Mouse (Mus musculus): ENCODE data around the gene Mynn.
"Not testable (repeated sequence)": the region's sequence is repeated elsewhere in the genome, so short reads cannot be mapped to it uniquely, and the experiment has no call there.

The Mynn gene

DNA sequence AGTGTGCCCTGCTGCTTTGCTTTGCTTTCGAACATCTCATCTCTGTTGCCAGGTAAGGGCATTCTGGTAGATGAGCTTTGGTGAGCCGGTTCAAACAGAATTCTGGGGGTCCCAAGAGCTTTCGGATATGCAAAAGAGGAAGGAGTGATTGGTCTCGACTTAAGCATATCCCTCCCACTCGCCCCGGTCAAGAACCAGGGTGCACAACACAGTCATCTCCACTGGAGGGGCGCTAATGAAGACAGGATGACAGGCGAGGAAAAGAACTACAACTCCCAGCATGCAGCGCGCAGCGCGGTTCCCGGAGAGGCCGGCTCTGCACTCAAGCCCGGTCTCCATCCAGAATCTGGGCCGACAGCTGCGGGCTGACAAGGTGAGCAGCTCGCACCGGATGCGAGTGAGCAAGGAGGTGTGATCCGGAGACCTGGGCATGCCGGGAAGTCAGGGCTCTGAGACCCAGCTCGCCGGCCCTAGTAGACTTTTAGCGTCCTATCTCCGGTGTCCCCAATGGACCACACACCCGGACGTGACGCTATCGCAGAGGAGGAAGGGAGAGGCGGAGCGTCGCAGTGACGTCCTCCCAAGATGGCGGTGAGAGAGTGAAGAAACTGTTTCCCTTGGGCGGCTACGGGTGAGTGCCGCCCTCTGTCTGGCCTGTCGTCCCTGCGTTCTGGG is at the start of gene Mynn:
TSS of gene Mynn (plus strand) at position 1 of the 675 bp plus-strand sequence.
- peak; percentile 97 for DNase-seq

DNA sequence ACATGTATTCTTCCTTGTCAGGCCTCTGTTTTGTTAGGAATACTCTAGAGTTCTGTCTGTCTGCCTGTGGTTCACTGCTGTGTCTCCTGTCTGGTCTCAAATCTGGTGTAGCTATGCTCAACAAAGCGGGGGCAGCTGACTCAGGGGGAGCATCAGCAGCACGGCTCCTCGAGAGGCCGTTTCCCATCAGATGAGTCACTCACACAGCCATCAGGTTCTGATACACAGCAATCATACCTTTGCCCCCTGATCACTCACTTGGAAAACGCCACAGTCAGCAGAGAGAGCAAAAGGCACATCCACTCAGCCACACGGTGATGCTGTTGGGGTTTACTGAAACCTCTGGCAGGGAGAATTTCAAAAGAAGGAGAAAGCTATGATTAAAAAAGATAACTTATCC is 48.1 kb upstream of the Mynn start:
- DNase-seq = peak; percentile 36 to 55

DNA sequence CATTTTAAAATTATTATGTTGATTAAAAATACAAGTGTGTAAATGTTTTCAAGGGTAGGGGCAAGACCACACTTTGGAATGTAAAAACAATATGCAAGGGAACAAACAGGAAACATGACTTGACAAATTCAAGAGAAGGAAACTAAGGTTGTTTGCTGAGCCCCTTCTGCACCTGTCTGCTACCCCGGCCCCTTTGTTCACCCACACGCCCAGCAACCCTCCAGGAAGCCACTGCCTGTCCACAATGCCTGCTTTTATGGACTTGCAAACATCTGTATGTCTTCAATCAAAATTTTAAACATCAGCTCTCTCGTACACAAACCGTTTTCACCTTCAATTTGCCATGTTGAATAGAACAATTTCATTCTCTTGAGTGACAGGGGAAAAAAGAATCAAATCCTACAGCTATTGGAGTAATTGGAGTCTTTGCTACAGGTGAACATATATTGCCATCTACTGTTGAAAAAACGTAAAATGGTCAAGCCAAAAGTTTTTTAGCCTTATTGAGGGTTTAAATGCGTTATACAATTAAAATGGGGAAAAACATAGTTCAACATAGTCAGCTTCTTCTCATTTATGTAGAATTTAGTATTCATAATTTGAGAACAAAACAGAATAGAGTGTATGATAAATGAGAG is 41.1 kb upstream of the Mynn start:
- DNase-seq = no peak

DNA sequence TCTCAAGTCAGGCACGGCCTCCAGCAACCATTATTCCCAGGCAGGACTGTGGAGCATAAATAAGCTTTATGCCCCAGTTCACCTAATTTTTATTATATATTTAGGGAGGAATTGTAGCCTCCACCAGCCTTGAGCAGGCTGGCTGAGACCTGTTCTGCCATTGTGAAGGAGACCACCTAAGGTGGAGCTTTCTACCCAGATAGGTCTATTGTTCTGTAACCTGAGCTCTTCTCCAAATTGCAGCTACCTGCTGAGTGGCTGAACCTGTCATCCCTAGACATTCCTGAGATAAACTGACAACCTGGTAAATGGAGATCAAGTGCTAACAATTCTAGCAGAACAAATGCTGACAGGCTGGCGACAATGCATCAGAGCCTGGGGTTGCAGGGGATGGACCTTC is 35.5 kb upstream of the Mynn start:
- not testable (repeated sequence) for DNase-seq

DNA sequence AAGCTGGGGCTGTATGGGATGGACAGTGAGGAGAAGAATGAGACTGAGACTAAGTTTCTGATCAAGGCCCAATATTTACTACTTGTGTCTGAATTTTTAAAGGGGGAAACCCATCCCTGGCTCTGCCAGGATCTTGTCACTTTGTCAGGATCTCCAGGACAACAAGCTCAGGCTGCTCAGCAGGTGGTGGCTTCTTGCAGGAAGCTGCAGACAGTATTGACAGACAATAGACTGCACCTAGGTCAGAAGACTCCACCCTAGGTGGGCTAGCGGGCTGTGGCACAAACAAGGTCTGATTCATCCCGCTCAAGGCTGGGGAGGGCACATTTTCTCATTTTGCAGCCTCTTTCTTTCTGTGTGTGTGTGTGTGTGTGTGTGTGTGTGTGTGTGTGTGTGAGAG is 28.3 kb upstream of the Mynn start:
- no peak for DNase-seq

DNA sequence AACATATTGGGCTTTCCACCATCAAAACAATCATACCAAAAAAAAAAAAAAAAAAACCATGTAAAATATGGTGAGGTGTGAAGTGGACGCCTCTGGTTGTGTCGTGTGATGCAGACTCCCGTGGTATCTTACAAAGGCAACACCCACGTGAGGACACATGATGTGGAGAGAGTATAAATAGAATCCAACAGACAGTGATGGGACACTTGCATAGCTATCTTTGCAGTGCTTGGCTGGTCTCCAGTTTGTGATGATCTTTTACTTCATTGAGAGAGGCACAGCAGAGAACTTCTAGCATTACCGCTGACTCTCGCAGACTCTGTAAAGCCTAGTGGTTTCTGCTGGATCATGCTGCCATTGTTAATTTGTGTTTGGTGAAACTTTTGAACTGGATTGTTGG is 13.0 kb upstream of the Mynn start:
- no peak for DNase-seq

DNA sequence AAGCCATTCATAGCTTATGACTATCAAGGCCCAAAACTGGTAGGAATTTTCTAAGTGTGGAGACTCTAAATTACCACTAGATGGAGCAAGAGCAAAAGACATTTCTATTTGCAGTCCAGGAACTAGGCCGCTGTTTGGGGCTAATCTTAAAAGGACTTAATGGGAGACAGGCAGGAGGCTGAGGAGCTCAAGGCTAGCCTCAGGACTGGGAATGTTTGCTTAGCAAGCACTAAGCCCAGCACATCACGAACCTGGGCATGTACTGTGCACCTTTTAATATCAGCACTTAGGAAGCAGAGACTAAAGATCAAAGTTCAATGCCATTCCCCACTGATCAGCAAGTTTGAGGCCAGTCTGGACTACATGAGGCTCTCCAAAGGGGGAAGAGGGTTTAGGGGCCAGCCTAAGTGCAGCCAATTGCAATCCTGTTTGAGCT is 9.4 kb upstream of the Mynn start:
- peak; percentile 58 to 86 for DNase-seq

DNA sequence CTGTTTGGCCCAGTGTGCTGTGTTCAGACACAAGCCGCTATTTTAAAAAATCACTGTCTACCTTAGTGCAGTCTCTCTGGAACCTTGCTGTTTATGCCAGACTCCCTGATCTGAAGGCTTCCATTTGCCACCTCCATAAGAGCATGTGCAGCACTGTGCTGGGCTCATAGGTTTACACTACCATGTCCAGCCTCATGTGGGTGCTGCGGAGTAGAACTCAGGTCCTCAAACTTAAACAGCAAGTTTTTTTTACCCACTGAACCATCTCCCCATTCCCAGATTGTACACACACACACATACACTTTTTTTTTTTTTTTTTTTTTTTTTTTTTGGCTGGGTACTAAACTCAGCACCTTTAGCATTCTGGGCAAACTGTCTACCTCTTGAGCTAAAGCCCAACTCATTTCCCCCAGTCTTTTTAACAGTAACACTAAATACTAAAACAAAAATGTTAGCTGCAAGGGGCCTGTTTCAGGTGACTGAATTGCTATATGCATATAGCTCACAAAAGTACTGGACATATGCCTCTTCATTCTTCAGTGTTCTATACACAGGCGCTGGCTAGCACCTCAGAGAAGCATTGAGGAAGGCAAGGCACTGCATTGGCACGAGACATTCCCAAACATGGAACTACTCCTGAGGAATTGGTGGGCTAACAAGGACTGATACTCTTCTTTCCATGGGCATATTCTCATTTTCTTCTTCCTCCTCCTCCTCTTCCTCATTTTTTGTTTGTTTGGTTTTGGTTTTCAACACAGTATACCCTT is 8.0 kb upstream of the Mynn start:
- peak; percentile 48 to 60 for DNase-seq

DNA sequence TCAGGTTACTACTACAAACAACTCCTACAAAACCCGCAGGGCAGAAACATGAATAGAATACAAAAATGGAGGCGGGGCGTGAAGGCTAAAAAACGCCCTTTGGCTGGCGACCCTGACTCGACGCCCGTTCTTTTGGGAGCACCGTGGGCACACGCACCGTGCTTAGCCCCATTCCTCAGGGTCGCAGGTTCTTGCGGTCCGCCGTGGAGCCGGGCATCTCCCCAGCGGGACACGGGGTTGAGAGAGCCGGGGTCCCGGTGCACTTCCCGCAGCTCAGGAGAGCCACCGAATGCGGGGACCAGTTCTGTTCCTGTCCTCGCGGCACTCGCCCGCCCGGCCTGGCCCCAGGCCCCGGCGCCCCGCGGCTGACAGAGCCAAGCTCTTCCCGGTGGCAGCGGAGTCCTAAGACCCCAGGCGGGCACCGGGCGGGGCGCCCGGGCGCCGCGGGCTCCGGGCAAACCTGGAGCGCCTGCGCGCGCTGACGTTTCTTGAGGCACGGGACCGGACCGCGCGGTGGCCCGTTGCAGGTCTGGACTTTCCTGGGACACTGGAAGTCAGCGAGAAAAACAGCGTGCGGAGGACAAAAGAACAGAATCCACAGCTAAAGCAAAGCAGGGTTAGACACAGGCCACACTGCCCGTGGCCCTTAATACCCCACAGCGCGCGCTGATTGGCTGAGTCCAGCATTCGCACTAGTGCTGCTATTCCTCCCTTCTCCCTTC is 6.6 kb upstream of the Mynn start:
- DNase-seq = peak; percentile 66 to 79

DNA sequence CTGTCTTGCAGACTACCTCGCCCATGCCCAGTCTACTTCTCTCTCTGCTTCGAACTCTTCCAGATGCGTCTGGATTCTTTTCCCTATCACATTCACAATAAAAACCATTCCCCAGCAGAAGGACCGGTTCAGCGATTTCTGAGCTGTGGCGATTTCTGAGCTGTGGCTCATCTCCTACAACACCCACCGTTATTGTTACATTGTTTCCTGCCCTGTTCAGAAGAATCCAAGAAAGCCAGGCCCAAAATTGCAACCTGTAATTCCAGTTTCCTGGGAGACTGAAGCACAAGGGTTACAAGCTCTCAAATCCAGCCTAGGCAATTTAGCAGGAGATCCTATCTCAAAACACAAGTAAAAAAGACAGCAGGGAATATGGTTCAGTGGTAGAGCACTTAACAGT is 4.6 kb upstream of the Mynn start:
- DNase-seq = no peak

DNA sequence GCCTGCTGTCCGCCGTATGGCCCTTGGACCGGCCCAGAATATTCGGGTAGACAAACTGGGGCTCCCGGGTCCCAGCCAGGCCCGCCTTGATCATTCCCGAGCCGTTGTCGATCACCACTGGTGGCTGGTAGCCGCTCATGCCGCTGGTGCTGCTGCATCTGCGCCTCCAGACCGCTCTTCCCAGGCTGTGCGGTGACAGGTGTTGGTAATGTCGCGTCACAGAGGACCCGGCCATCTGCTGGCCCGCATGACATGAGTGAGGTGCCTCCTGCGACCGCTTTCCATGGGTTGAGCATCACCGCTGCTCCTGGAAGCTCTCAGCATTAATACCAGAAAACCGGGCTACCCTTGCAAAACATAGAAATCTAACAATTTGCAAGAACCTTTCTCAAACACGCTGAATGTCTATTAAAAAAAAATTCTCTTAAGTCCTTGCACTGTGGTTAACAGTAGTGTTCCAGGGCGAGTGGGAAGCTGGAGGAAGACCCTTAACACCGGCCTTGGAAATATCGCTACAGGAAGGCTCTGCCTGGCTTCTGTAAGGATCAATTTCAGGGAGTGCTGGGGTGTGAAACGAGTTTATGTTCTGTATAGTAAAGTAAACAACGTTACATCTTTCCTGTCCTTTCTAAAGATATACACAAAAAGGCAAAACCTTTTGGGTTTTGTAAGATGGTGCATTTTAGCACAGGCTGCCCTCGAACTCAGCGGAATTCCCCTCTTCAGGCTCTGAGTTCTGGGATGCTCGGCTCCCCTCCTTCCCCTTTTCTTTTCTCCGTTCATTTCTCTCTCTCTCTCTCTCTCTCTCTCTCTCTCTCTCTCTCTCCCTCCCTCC is 1.9 kb upstream of the Mynn start, which contains the start of gene Actrt3:
TSS of gene Actrt3 (minus strand) at position 229 of the 835 bp plus-strand sequence.
- DNase-seq = peak; percentile 27 to 61

DNA sequence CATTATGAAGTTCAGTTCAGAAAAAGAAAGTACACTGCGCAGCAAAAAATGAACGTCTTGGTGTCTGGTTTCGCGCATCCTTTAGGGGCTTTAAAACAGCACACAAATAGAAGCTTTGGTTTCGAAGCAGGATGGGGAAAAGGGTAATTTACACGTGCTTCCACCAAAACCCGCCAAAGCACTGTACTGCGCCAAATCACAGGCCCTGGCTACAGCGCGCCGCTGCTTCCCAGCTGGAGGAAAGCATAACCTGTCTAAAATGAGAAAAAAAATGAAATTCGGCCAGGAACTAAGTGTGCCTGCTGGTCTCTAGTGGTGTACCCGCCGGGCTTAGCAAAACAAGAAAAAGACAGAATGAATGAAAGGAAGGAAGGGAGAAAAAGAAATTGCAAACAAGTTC is 1.1 kb upstream of the Mynn start:
- peak in 1 of 2 experiments; percentile 29 for DNase-seq

DNA sequence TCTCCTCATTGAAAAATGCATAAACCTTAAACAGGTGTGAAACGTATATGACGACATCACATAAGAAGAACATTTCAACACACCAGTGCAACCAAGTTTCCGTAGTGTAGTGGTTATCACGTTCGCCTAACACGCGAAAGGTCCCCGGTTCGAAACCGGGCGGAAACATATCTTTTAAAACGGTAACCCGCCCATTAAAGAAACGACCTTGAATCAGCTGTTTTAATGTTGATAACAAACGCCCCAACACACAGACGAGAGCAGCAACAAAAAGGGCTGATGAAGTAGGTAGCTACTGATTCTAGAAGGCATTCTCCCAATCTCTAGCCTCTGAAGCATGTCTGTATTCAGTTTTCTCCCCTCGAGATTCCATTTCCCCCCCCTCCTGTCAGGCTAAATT is 690 bp upstream of the Mynn start:
- DNase-seq = peak; percentile 90 to 96

DNA sequence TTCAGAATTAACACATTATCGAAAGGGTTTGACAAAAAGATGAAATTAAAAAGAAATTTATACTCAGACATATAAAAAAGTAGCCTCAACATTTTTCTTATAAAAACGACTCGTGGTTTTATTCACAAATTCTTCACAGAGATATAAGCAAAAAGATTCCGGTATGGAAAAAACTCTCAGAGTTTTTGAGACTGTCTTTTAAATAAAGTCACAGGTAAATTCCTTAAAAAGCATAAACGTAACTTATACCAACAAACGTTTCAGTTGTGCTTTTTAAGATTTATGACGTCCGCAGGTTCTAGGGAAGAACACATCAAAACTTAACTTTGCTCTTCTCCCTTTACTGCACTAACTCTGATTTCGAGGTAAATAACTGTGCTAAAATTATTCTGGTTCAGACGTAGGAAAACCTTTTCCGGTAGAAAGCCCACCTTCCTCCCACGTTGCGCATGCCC is 228 bp upstream of the Mynn start:
- DNase-seq = no peak

DNA sequence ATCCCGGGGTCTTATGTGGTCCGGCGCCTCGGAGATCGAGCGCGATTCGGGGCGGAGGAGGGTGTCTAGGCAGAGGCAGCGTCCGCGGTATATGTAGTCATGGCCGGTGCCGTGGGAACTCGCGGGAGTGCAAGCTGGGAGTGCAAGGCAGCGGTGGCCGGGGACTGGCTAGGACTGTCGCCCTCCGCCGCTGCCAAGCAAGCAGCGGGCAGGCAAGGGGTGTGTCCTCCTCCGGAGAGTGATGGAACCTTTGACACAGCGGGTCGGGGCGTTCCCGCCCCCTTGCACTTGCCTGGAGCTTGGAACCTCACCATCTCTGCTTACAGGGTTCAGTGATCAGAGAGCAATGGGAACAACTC is 854 bp downstream of the Mynn start:
- DNase-seq = peak; percentile 79 to 94

DNA sequence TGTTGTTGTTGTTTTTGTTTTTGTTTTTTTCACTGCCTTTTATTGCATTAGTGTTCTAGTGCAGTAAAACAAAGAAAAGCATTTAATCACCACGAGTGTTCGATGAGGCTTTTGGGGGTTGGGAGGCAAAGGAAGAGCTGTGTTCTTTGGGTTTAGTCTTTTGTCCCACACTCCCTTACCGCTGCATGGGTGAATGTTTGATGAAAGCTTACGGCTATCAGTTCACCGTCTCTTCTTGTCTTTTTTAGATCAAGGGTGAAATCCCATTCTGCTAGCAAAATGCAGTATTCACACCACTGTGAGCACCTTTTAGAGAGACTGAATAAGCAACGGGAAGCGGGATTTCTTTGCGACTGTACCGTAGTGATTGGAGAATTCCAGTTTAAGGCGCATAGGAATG is 1.4 kb downstream of the Mynn start:
- no peak for DNase-seq

DNA sequence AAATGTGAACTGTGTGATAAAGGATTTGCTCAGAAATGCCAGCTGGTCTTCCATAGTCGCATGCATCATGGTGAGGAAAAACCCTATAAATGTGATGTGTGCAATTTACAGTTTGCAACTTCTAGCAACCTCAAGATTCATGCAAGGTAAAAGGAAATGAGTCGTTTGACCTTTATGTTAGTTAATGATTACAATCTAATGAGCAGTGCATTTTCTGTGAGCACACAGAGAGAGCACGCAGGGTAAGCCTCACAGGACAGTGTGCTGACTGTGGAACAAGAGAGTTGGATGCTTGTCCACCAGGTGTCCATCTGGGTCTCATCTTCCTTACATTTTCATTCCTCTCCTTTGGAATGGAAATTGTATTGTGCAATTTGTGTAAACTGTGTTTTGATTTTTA is 7.1 kb downstream of the Mynn start:
- peak in 1 of 2 experiments; percentile 52 for DNase-seq

DNA sequence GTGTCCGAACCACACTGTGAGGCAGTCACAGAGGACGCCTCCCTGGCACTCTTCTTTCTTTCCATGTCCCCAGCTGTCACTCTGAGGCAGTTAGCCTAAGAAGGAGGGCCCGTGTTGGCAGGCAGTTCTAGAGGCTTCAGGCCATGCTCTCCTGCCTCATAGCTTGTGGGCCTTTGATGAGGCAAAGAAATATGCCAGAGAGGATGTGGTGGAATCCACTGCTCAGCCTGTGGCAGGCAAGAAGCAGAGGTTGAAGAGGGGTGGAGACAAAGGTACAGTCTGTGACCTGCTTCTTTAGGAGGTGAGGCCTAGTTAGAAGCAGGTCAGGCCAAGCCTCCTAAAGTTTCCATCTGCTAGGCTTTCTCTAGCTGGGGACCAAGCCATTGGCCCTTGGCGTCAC is 9.1 kb downstream of the Mynn start:
- DNase-seq = no peak

DNA sequence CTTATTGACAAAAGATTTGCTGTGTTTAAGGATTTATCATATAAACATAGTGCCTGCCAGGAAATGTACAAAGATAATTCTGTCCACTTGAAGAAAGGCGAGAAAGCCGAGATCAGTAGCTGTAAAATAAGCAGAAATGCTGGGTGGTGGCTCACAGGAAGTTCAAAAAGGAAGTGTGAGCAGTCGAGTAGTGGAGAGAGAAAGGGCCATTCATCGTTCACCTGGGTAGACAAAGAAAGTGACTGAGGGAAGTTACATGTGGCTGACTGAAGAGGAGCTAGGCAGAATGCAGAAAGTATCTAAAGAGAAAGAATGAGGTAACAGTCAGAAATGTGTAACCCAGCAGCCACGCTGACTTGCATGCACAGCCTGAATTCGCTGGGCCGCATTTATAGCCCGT is 18.3 kb downstream of the Mynn start:
- no peak for DNase-seq

DNA sequence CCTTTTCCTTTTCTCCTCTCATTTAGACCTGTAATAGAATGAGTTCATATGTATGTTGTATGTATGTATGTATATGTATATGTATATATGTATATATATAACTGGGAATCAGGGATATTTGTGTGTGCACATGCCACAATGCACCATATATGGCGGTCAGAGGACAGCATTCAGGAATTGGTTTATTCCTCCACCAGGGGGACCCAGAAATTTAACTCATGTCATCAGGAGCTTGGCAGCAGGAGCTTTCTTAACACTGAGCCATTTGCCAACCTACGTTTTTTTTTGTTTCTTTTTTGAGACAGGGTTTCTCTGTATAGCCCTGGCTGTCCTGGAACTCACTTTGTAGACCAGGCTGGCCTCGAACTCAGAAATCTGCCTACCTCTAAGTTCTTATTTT is 31.8 kb downstream of the Mynn start:
- no peak for DNase-seq

DNA sequence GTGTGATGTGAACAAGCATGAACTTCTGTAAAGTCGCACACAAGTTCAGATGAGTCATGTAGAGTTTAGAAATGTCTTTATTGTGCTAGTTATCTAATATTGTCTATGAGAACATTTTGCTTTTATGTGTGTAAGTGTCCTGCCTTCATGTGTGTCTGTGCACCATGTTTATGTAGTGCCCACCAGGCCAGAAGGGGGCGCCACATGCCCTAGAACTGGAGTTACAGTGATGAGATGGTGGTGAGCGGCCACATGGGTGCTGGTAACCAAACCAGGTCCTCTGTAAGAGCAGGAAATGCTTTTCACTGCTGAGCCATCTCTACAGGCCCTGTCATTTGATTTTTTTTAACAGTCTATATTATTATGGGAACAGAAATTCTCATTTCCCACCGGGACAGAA is 33.8 kb downstream of the Mynn start:
- DNase-seq = no peak

DNA sequence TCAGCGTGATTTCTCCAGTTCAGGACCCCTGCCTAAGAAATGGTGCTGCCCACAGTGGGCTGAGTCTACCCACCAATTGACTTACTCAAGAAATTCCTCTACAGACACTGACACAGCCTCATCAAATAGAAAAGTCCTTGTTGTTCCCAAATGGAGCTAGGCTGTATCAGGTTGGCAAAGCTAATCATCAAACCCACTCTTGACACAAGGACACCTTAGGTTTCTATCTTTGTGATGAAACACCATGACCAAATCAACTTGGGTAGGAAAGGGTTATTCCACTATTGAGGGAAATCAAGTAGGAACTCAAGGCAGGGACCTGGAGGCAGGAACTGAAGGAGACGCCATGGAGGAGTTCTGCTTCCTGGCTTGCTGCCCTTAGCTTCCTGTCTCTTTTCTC is 42.3 kb downstream of the Mynn start, which contains the start of gene Lrriq4:
TSS of gene Lrriq4 (plus strand) at position 301 of the 400 bp plus-strand sequence.
- DNase-seq = no peak
